Mouse (Mus musculus) liver, adult 2 months (tissue): ENCODE measurements around the gene Cysrt1.

Experiments used
- CTCF ChIP-seq: fragments of 200-500 bp; IDR thresholded peaks from 2 replicates; pipeline ENCODE4 v1.5.1; 2011; ENCODE audit warnings: low read depth, low read length, control low read depth
- POLR2A ChIP-seq: fragments of 200-500 bp; IDR thresholded peaks from 2 replicates; pipeline ENCODE4 v1.6.1; 2011; ENCODE audit warnings: low read length, control low read depth; ENCODE audit not compliant: insufficient read depth; ENCODE audit errors: extremely low read depth

DNA sequence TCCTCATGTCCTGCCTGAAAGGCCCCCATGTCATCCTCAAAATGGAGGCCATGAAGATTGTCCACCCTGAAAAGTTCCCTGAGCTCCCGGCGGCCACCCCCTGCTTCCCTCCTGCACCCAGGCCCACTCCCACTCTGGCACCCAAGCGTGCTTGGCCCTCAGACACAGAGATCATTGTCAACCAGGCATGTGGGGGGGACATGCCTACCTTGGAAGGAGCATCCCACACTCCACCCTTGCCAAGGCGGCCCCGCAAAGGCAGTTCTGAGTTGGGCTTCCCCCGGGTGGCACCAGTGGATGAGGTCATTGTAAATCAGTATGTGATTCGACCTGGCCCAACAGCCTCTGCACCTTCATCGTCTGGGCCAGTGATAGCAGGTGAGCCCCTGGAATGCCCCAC is 1.1 kb upstream of the Cysrt1 start:
- TF ChIP-seq POLR2A, result no peak
- no peak for TF ChIP-seq CTCF
